Mouse (Mus musculus): ENCODE data around the gene Mthfr.

Mthfr gene

GRCm38 (mm10) chr4:148038600-148039253 lies at the start of gene Mthfr, which contains the start of gene Clcn6:
Gene Mthfr (plus strand): TSS chr4:148039077.
Gene Clcn6 (minus strand): TSS chr4:148038821.
- peak; percentile 99 for DNase-seq

GRCm38 (mm10) chr4:147993571-147994095 lies 45.2 kb upstream of the Mthfr start:
- DNase-seq: no peak

- DNase-seq: no peak
Observed at GRCm38 (mm10) chr4:147995311-147995710, 43.6 kb upstream of the Mthfr start.

GRCm38 (mm10) chr4:148000202-148000772 lies 38.6 kb upstream of the Mthfr start, which contains the start of gene Nppa:
Gene Nppa (plus strand): TSS chr4:148000722.
- no peak for DNase-seq

- no peak for DNase-seq
Observed at GRCm38 (mm10) chr4:148001013-148001789, 37.7 kb upstream of the Mthfr start.

- no peak for DNase-seq
Observed at GRCm38 (mm10) chr4:148001866-148002265, 37.0 kb upstream of the Mthfr start.

GRCm38 (mm10) chr4:148004361-148004760 lies 34.5 kb upstream of the Mthfr start:
- DNase-seq: no peak

- DNase-seq: peak; percentile 15
Observed at GRCm38 (mm10) chr4:148008412-148008811, 30.5 kb upstream of the Mthfr start.

- DNase-seq: no peak
Observed at GRCm38 (mm10) chr4:148009641-148010040, 29.2 kb upstream of the Mthfr start.

- no peak for DNase-seq
Observed at GRCm38 (mm10) chr4:148011332-148011731, 27.5 kb upstream of the Mthfr start.

- no peak for DNase-seq
Observed at GRCm38 (mm10) chr4:148012216-148012615, 26.7 kb upstream of the Mthfr start.

GRCm38 (mm10) chr4:148015418-148015817 lies 23.5 kb upstream of the Mthfr start:
- DNase-seq: no peak

- DNase-seq: no peak
Observed at GRCm38 (mm10) chr4:148016981-148017380, 21.9 kb upstream of the Mthfr start.

- no peak for DNase-seq
Observed at GRCm38 (mm10) chr4:148018410-148018809, 20.5 kb upstream of the Mthfr start.

- no peak for DNase-seq
Observed at GRCm38 (mm10) chr4:148024003-148024402, 14.9 kb upstream of the Mthfr start.

- no peak for DNase-seq
Observed at GRCm38 (mm10) chr4:148029297-148029696, 9.6 kb upstream of the Mthfr start.

GRCm38 (mm10) chr4:148030506-148030905 lies 8.4 kb upstream of the Mthfr start:
- no peak for DNase-seq

- no peak for DNase-seq
Observed at GRCm38 (mm10) chr4:148033858-148034410, 4.9 kb upstream of the Mthfr start.

GRCm38 (mm10) chr4:148035440-148035839 lies 3.4 kb upstream of the Mthfr start:
- no peak for DNase-seq

GRCm38 (mm10) chr4:148038079-148038599 lies 738 bp upstream of the Mthfr start:
- DNase-seq: no peak

GRCm38 (mm10) chr4:148039254-148040028 lies 564 bp downstream of the Mthfr start:
- DNase-seq: no peak
